Mouse (Mus musculus) limb, embryonic 15.5 days (tissue): Measurements from ENCODE around the gene Stxbp3. TPM values are rescaled to one million over a fixed set of nuclear protein-coding genes. Genes with fewer than 3 reads are reported as not detected.
"Not testable (repeated sequence)": the region's sequence is repeated elsewhere in the genome, so short reads cannot be mapped to it uniquely, and the experiment has no call there.

Experiments
- ATAC-seq: fragments of 200-750 bp; cut with Nextera tagmentation; 2 replicates; pipeline ENCODE4 v1.8.0; 2017; ENCODE audit warnings: low read depth, moderate TSS enrichment; ENCODE audit not compliant: insufficient number of reproducible peaks, low FRiP score, low TSS enrichment
- H3K27ac ChIP-seq: fragments of 300-500 bp; sonication (generic); 2 replicates; pipeline ENCODE4 v1.5.1; 2015; ENCODE audit warnings: moderate library complexity, mild to moderate bottlenecking, inconsistent platforms
- H3K27me3 ChIP-seq: fragments of 300-500 bp; sonication (generic); 2 replicates; pipeline ENCODE4 v1.6.1; 2015; ENCODE audit warnings: inconsistent platforms
- H3K36me3 ChIP-seq: fragments of 300-500 bp; sonication (generic); 2 replicates; pipeline ENCODE4 v1.6.1; 2015; ENCODE audit warnings: inconsistent platforms
- H3K4me1 ChIP-seq: fragments of 300-500 bp; sonication (generic); 2 replicates; pipeline ENCODE4 v1.6.1; 2015; ENCODE audit warnings: inconsistent platforms
- H3K4me2 ChIP-seq: fragments of 300-500 bp; sonication (generic); 2 replicates; pipeline ENCODE4 v1.6.1; 2015; ENCODE audit warnings: mild to moderate bottlenecking, inconsistent platforms
- H3K4me3 ChIP-seq: fragments of 300-500 bp; sonication (generic); 2 replicates; pipeline ENCODE4 v1.5.1; 2015; ENCODE audit warnings: mild to moderate bottlenecking, inconsistent platforms
- H3K9ac ChIP-seq: fragments of 300-500 bp; sonication (generic); 2 replicates; pipeline ENCODE4 v1.6.1; 2015; ENCODE audit warnings: inconsistent platforms
- H3K9me3 ChIP-seq: fragments of 300-500 bp; sonication (generic); 2 replicates; pipeline ENCODE4 v1.6.1; 2016; ENCODE audit warnings: inconsistent platforms
- WGBS: fragments of 180-500 bp; shearing (Covaris S2); methylation state at CpG from one replicate; pipeline ENCODE4 v1.1.7; 2015; 5-methylcytosine and 5-hydroxymethylcytosine counted together
- polyA plus RNA-seq: library from polyadenylated mRNA; unstranded; fragments of >200 nt; fragmentation: Nextera tagmentation; extraction: Ambion mirVana; gene quantifications from 2 replicates; pipeline ENCODE4 v1.2.1, GENCODE M21; 2015

Stxbp3 gene
- polyA plus RNA-seq, 1 experiment from 2014 or later: 46.6 TPM

GRCm38 (mm10) chr3:108879129-108879528 lies 38.8 kb upstream of the Stxbp3 start:
- Histone ChIP-seq H3K4me2 (no peak overlapping the region), H3K4me1 (peaks cover 17% of the 10 kb centered on the region), H3K27me3 (no peaks in the 10 kb centered on the region), H3K27ac (no peak overlapping the region), H3K9me3 (no peaks in the 10 kb centered on the region), H3K9ac (no peak overlapping the region), H3K36me3 (no peaks in the 10 kb centered on the region), H3K4me3 (no peak overlapping the region)
- no peak for ATAC-seq
- WGBS: 82% methylated on average over 2 of the region's 2 CpGs

GRCm38 (mm10) chr3:108870631-108871030 lies 30.3 kb upstream of the Stxbp3 start:
- Histone ChIP-seq H3K27me3 (no peaks in the 10 kb centered on the region), H3K4me2 (no peak overlapping the region), H3K9ac (no peak overlapping the region), H3K9me3 (no peaks in the 10 kb centered on the region), H3K36me3 (no peaks in the 10 kb centered on the region), H3K27ac (no peak overlapping the region), H3K4me3 (no peak overlapping the region), H3K4me1 (no peaks in the 10 kb centered on the region)
- 78% methylated on average over 6 of the region's 6 CpGs for WGBS
- no peak for ATAC-seq

- H3K27me3 ChIP-seq: no peaks in the 10 kb centered on the region
- H3K4me3 ChIP-seq: no peak overlapping the region
- H3K9ac ChIP-seq: no peak overlapping the region
- 86% methylated on average over 3 of the region's 3 CpGs for WGBS
- no peaks in the 10 kb centered on the region for H3K4me1 ChIP-seq
- H3K36me3 ChIP-seq: no peaks in the 10 kb centered on the region
- H3K4me2 ChIP-seq: no peak overlapping the region
- H3K9me3 ChIP-seq: no peaks in the 10 kb centered on the region
- no peak for ATAC-seq
- H3K27ac ChIP-seq: no peak overlapping the region
These were observed 27.1 kb upstream of the Stxbp3 start for GRCm38 (mm10) chr3:108867449-108867848.

- Histone ChIP-seq H3K4me3 (no peak overlapping the region), H3K36me3 (no peaks in the 10 kb centered on the region), H3K9me3 (no peaks in the 10 kb centered on the region), H3K27me3 (no peaks in the 10 kb centered on the region), H3K9ac (no peak overlapping the region), H3K4me1 (peaks cover 4% of the 10 kb centered on the region; the same call in 1 of the 2 replicates), H3K27ac (no peak overlapping the region), H3K4me2 (no peak overlapping the region)
- ATAC-seq: no peak
- WGBS: 81% methylated on average over 3 of the region's 3 CpGs
These were observed 25.4 kb upstream of the Stxbp3 start for GRCm38 (mm10) chr3:108865676-108866075.

- 34% methylated on average over 3 of the region's 3 CpGs for WGBS
- Histone ChIP-seq H3K4me1 (peaks cover 4% of the 10 kb centered on the region; the same call in 1 of the 2 replicates), H3K36me3 (no peaks in the 10 kb centered on the region), H3K4me3 (no peak overlapping the region), H3K4me2 (no peak overlapping the region), H3K9me3 (no peaks in the 10 kb centered on the region), H3K27ac (no peak overlapping the region), H3K9ac (no peak overlapping the region), H3K27me3 (no peaks in the 10 kb centered on the region)
- ATAC-seq: no peak
These were observed 24.8 kb upstream of the Stxbp3 start for GRCm38 (mm10) chr3:108865129-108865528.

- no peaks in the 10 kb centered on the region for H3K27me3 ChIP-seq
- no peak overlapping the region for H3K4me2 ChIP-seq
- no peaks in the 10 kb centered on the region for H3K36me3 ChIP-seq
- 46% methylated on average over 10 of the region's 10 CpGs for WGBS
- H3K4me1 ChIP-seq: peaks cover 20% of the 10 kb centered on the region
- H3K27ac ChIP-seq: no peak overlapping the region
- no peaks in the 10 kb centered on the region for H3K9me3 ChIP-seq
- H3K9ac ChIP-seq: no peak overlapping the region
- ATAC-seq: no peak
- H3K4me3 ChIP-seq: no peak overlapping the region
These were observed 22.8 kb upstream of the Stxbp3 start for GRCm38 (mm10) chr3:108863091-108863490.

GRCm38 (mm10) chr3:108862282-108862681 lies 22.0 kb upstream of the Stxbp3 start:
- not testable (repeated sequence) for H3K27me3 ChIP-seq, H3K4me2 ChIP-seq, H3K4me3 ChIP-seq, ATAC-seq, H3K9ac ChIP-seq, H3K27ac ChIP-seq, H3K36me3 ChIP-seq, H3K9me3 ChIP-seq
- 69% methylated on average over 4 of the region's 4 CpGs for WGBS
- H3K4me1 ChIP-seq: peaks cover 23% of the 10 kb centered on the region

- Histone ChIP-seq H3K4me3 (no peak overlapping the region), H3K27me3 (no peaks in the 10 kb centered on the region), H3K4me1 (peaks cover 37% of the 10 kb centered on the region), H3K9me3 (no peaks in the 10 kb centered on the region), H3K27ac (no peak overlapping the region), H3K36me3 (no peaks in the 10 kb centered on the region), H3K4me2 (no peak overlapping the region), H3K9ac (no peak overlapping the region)
- WGBS: 74% methylated on average over 2 of the region's 2 CpGs
- no peak for ATAC-seq
These were observed 20.5 kb upstream of the Stxbp3 start for GRCm38 (mm10) chr3:108860786-108861185.

GRCm38 (mm10) chr3:108858231-108858770 lies 18.0 kb upstream of the Stxbp3 start:
- Histone ChIP-seq H3K4me1 (peaks cover 49% of the 10 kb centered on the region), H3K9me3 (no peaks in the 10 kb centered on the region), H3K36me3 (no peaks in the 10 kb centered on the region), H3K9ac (no peak overlapping the region), H3K27me3 (no peaks in the 10 kb centered on the region), H3K4me2 (peak overlapping the region; percentile 24), H3K27ac (peak overlapping the region; percentile 83), H3K4me3 (no peak overlapping the region)
- WGBS: 8% methylated on average over 7 of the region's 7 CpGs
- peak; percentile 87; the same call in 1 of the 2 replicates for ATAC-seq

- H3K4me3 ChIP-seq: no peak overlapping the region
- H3K27me3 ChIP-seq: no peaks in the 10 kb centered on the region
- no peaks in the 10 kb centered on the region for H3K36me3 ChIP-seq
- H3K9ac ChIP-seq: no peak overlapping the region
- H3K4me1 ChIP-seq: peaks cover 49% of the 10 kb centered on the region
- no peaks in the 10 kb centered on the region for H3K9me3 ChIP-seq
- no peak for ATAC-seq
- H3K4me2 ChIP-seq: 0 out of 2 replicates have a peak overlapping the region, but pooled peaks have one; percentile 24
- WGBS: 56% methylated on average over 1 of the region's 1 CpGs
- peak overlapping the region; percentile 83 for H3K27ac ChIP-seq
These were observed 17.4 kb upstream of the Stxbp3 start for GRCm38 (mm10) chr3:108857714-108858113.

GRCm38 (mm10) chr3:108857124-108857470 lies 16.8 kb upstream of the Stxbp3 start:
- H3K9me3 ChIP-seq: no peaks in the 10 kb centered on the region
- 31% methylated on average over 3 of the region's 3 CpGs for WGBS
- H3K27me3 ChIP-seq: no peaks in the 10 kb centered on the region
- no peak for ATAC-seq
- no peaks in the 10 kb centered on the region for H3K36me3 ChIP-seq
- no peak overlapping the region for H3K4me3 ChIP-seq
- no peak overlapping the region for H3K9ac ChIP-seq
- H3K27ac ChIP-seq: no peak overlapping the region; the same call in 1 of the 2 replicates
- no peak overlapping the region for H3K4me2 ChIP-seq
- peaks cover 48% of the 10 kb centered on the region for H3K4me1 ChIP-seq

GRCm38 (mm10) chr3:108856386-108857123 lies 16.2 kb upstream of the Stxbp3 start:
- H3K9ac ChIP-seq: no peak overlapping the region; the same call in 1 of the 2 replicates
- no peaks in the 10 kb centered on the region for H3K9me3 ChIP-seq
- WGBS: 42% methylated on average over 8 of the region's 8 CpGs
- no peak overlapping the region for H3K4me3 ChIP-seq
- H3K27me3 ChIP-seq: no peaks in the 10 kb centered on the region
- peaks cover 48% of the 10 kb centered on the region for H3K4me1 ChIP-seq
- peak overlapping the region; percentile 68 for H3K27ac ChIP-seq
- no peaks in the 10 kb centered on the region for H3K36me3 ChIP-seq
- no peak overlapping the region for H3K4me2 ChIP-seq
- ATAC-seq: no peak
